Mouse (Mus musculus): Measurements from ENCODE around the gene Atp6v1e2. TPM values are rescaled to one million over a fixed set of nuclear protein-coding genes. Genes with fewer than 3 reads are reported as not detected.

Gene Atp6v1e2
- polyA plus RNA-seq, 1 experiment = not detected

- Histone ChIP-seq H3ac (ENCODE audit: control insufficient read depth, insufficient read length, low read depth) (no peak overlapping the region), H3K36me3 (ENCODE audit: control insufficient read depth, insufficient read depth) (peaks cover 4% of the 10 kb centered on the region), H3K79me2 (ENCODE audit: control insufficient read depth, insufficient read depth) (no peaks in the 10 kb centered on the region), H3K79me3 (ENCODE audit: low read depth) (peaks cover 2% of the 10 kb centered on the region), H3K4me3 (ENCODE audit: insufficient read depth, poor library complexity, severe bottlenecking) (no peak overlapping the region), H3K27me3 (ENCODE audit: control insufficient read depth, insufficient read depth, insufficient read length) (no peaks in the 10 kb centered on the region)
- TF ChIP-seq CTCF (IDR thresholded peaks at IDR 0.05; ENCODE audit: control insufficient read depth, insufficient read depth, insufficient read length) = no peak
Observed at GRCm38 (mm10) chr17:86986449-86987138, 38.9 kb upstream of the Atp6v1e2 start.

- no peak for TF ChIP-seq MYOD1 (IDR thresholded peaks at IDR 0.05; ENCODE audit: control insufficient read depth, insufficient read length, low read depth)
- no peak for TF ChIP-seq FOSL1 (IDR thresholded peaks at IDR 0.05; ENCODE audit: insufficient read depth, low read length, poor library complexity, severe bottlenecking)
- no peak for TF ChIP-seq MYOG (IDR thresholded peaks at IDR 0.05; ENCODE audit: control insufficient read depth, extremely low read depth, insufficient read length)
- no peak for TF ChIP-seq CEBPB (IDR thresholded peaks at IDR 0.05; ENCODE audit: low read depth)
- TF ChIP-seq CTCF (IDR thresholded peaks at IDR 0.05; ENCODE audit: control insufficient read depth, insufficient read depth, insufficient read length) = no peak
- no peak for TF ChIP-seq MAX (IDR thresholded peaks at IDR 0.05)
- no peak for TF ChIP-seq USF1 (IDR thresholded peaks at IDR 0.05; ENCODE audit: low read depth)
- Histone ChIP-seq H3K36me3 (ENCODE audit: control insufficient read depth, insufficient read depth) (peaks cover 14% of the 10 kb centered on the region), H3ac (ENCODE audit: control insufficient read depth, insufficient read length, low read depth) (no peak overlapping the region), H3K4me3 (ENCODE audit: insufficient read depth, poor library complexity, severe bottlenecking) (no peak overlapping the region), H3K27me3 (ENCODE audit: control insufficient read depth, insufficient read depth, insufficient read length) (no peaks in the 10 kb centered on the region), H3K79me3 (ENCODE audit: low read depth) (no peaks in the 10 kb centered on the region), H3K79me2 (ENCODE audit: control insufficient read depth, insufficient read depth) (no peaks in the 10 kb centered on the region)
Observed at GRCm38 (mm10) chr17:86982497-86982896, 34.8 kb upstream of the Atp6v1e2 start.

GRCm38 (mm10) chr17:86981701-86982100 lies 34.0 kb upstream of the Atp6v1e2 start:
- Histone ChIP-seq H3K79me3 (ENCODE audit: low read depth) (no peaks in the 10 kb centered on the region), H3K27me3 (ENCODE audit: control insufficient read depth, insufficient read depth, insufficient read length) (no peaks in the 10 kb centered on the region), H3K4me3 (ENCODE audit: insufficient read depth, poor library complexity, severe bottlenecking) (no peak overlapping the region), H3K36me3 (ENCODE audit: control insufficient read depth, insufficient read depth) (peaks cover 10% of the 10 kb centered on the region), H3K79me2 (ENCODE audit: control insufficient read depth, insufficient read depth) (no peaks in the 10 kb centered on the region), H3ac (ENCODE audit: control insufficient read depth, insufficient read length, low read depth) (no peak overlapping the region)
- TF ChIP-seq MYOD1 (IDR thresholded peaks at IDR 0.05; ENCODE audit: control insufficient read depth, insufficient read length, low read depth) = no peak
- TF ChIP-seq FOSL1 (IDR thresholded peaks at IDR 0.05; ENCODE audit: insufficient read depth, low read length, poor library complexity, severe bottlenecking) = no peak
- TF ChIP-seq CEBPB (IDR thresholded peaks at IDR 0.05; ENCODE audit: low read depth) = no peak
- no peak for TF ChIP-seq MAX (IDR thresholded peaks at IDR 0.05)
- TF ChIP-seq USF1 (IDR thresholded peaks at IDR 0.05; ENCODE audit: low read depth) = no peak
- no peak for TF ChIP-seq CTCF (IDR thresholded peaks at IDR 0.05; ENCODE audit: control insufficient read depth, insufficient read depth, insufficient read length)
- no peak for TF ChIP-seq MYOG (IDR thresholded peaks at IDR 0.05; ENCODE audit: control insufficient read depth, extremely low read depth, insufficient read length)

GRCm38 (mm10) chr17:86981205-86981604 lies 33.5 kb upstream of the Atp6v1e2 start:
- H3K36me3 ChIP-seq (ENCODE audit: control insufficient read depth, insufficient read depth) = peaks cover 10% of the 10 kb centered on the region
- H3ac ChIP-seq (ENCODE audit: control insufficient read depth, insufficient read length, low read depth) = no peak overlapping the region
- no peaks in the 10 kb centered on the region for H3K79me3 ChIP-seq (ENCODE audit: low read depth)
- no peaks in the 10 kb centered on the region for H3K27me3 ChIP-seq (ENCODE audit: control insufficient read depth, insufficient read depth, insufficient read length)
- H3K79me2 ChIP-seq (ENCODE audit: control insufficient read depth, insufficient read depth) = no peaks in the 10 kb centered on the region
- H3K4me3 ChIP-seq (ENCODE audit: insufficient read depth, poor library complexity, severe bottlenecking) = no peak overlapping the region
- TF ChIP-seq MYOG (IDR thresholded peaks at IDR 0.05; ENCODE audit: control insufficient read depth, extremely low read depth, insufficient read length) = no peak
- TF ChIP-seq MYOD1 (IDR thresholded peaks at IDR 0.05; ENCODE audit: control insufficient read depth, insufficient read length, low read depth) = no peak
- no peak for TF ChIP-seq CEBPB (IDR thresholded peaks at IDR 0.05; ENCODE audit: low read depth)
- no peak for TF ChIP-seq CTCF (IDR thresholded peaks at IDR 0.05; ENCODE audit: control insufficient read depth, insufficient read depth, insufficient read length)
- TF ChIP-seq FOSL1 (IDR thresholded peaks at IDR 0.05; ENCODE audit: insufficient read depth, low read length, poor library complexity, severe bottlenecking) = no peak
- no peak for TF ChIP-seq MAX (IDR thresholded peaks at IDR 0.05)
- no peak for TF ChIP-seq USF1 (IDR thresholded peaks at IDR 0.05; ENCODE audit: low read depth)

- Histone ChIP-seq H3K36me3 (ENCODE audit: control insufficient read depth, insufficient read depth) (peaks cover 10% of the 10 kb centered on the region), H3ac (ENCODE audit: control insufficient read depth, insufficient read length, low read depth) (no peak overlapping the region)
- TF ChIP-seq CEBPB (IDR thresholded peaks at IDR 0.05; ENCODE audit: low read depth) = no peak
- TF ChIP-seq FOSL1 (IDR thresholded peaks at IDR 0.05; ENCODE audit: insufficient read depth, low read length, poor library complexity, severe bottlenecking) = no peak
- TF ChIP-seq USF1 (IDR thresholded peaks at IDR 0.05; ENCODE audit: low read depth) = no peak
- no peak for TF ChIP-seq MYOD1 (IDR thresholded peaks at IDR 0.05; ENCODE audit: control insufficient read depth, insufficient read length, low read depth)
- TF ChIP-seq MAX (IDR thresholded peaks at IDR 0.05) = no peak
- no peak for TF ChIP-seq MYOG (IDR thresholded peaks at IDR 0.05; ENCODE audit: control insufficient read depth, extremely low read depth, insufficient read length)
- no peak for TF ChIP-seq CTCF (IDR thresholded peaks at IDR 0.05; ENCODE audit: control insufficient read depth, insufficient read depth, insufficient read length)
Observed at GRCm38 (mm10) chr17:86978496-86978895, 30.8 kb upstream of the Atp6v1e2 start.

GRCm38 (mm10) chr17:86976387-86976786 lies 28.7 kb upstream of the Atp6v1e2 start:
- Histone ChIP-seq H3K79me3 (ENCODE audit: low read depth) (no peaks in the 10 kb centered on the region), H3ac (ENCODE audit: control insufficient read depth, insufficient read length, low read depth) (no peak overlapping the region), H3K27me3 (ENCODE audit: control insufficient read depth, insufficient read depth, insufficient read length) (no peaks in the 10 kb centered on the region), H3K79me2 (ENCODE audit: control insufficient read depth, insufficient read depth) (peaks cover 4% of the 10 kb centered on the region), H3K4me3 (ENCODE audit: insufficient read depth, poor library complexity, severe bottlenecking) (no peak overlapping the region), H3K36me3 (ENCODE audit: control insufficient read depth, insufficient read depth) (peaks cover 10% of the 10 kb centered on the region)
- TF ChIP-seq MAX (IDR thresholded peaks at IDR 0.05) (no peak), FOSL1 (IDR thresholded peaks at IDR 0.05; ENCODE audit: insufficient read depth, low read length, poor library complexity, severe bottlenecking) (no peak), MYOD1 (IDR thresholded peaks at IDR 0.05; ENCODE audit: control insufficient read depth, insufficient read length, low read depth) (no peak), MYOG (IDR thresholded peaks at IDR 0.05; ENCODE audit: control insufficient read depth, extremely low read depth, insufficient read length) (no peak), CEBPB (IDR thresholded peaks at IDR 0.05; ENCODE audit: low read depth) (no peak), USF1 (IDR thresholded peaks at IDR 0.05; ENCODE audit: low read depth) (no peak), CTCF (IDR thresholded peaks at IDR 0.05; ENCODE audit: control insufficient read depth, insufficient read depth, insufficient read length) (no peak)

More at GRCm38 (mm10) chr17:86978496-86978895, 30.8 kb upstream of the Atp6v1e2 start:
- Histone ChIP-seq H3K27me3 (ENCODE audit: control insufficient read depth, insufficient read depth, insufficient read length) (no peaks in the 10 kb centered on the region), H3K79me2 (ENCODE audit: control insufficient read depth, insufficient read depth) (no peaks in the 10 kb centered on the region), H3K4me3 (ENCODE audit: insufficient read depth, poor library complexity, severe bottlenecking) (no peak overlapping the region), H3K79me3 (ENCODE audit: low read depth) (no peaks in the 10 kb centered on the region)
